Mouse (Mus musculus): ENCODE measurements around the gene Sypl. TPM values are rescaled to one million over a fixed set of nuclear protein-coding genes. Genes with fewer than 3 reads are reported as not detected.
"Not testable (repeated sequence)": the region's sequence is repeated elsewhere in the genome, so short reads cannot be mapped to it uniquely, and the experiment has no call there.

Gene Sypl
- total RNA-seq, 2 experiments from 2014 or later = 124 to 147 TPM

DNA sequence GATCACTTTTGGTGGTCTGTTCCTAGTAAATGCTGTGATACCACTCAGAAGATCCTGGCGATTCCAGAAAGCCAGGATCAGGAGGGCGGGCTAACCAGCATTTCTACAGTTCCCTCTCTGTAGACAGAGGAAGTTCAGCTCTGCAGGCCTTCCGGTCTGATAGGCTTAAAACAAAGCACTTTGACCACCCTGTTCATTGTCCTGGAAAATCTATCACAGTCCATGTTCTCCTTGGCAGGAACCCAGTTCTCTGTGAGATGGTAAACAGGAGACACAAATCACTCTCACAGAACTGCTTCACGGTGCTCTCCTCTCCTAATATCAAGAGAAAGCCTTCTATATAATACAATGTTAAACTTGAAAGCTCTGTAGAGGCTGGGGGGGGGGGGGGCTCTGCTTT lies 10.3 kb upstream of the Sypl start:
- DNase-seq = no peak

DNA sequence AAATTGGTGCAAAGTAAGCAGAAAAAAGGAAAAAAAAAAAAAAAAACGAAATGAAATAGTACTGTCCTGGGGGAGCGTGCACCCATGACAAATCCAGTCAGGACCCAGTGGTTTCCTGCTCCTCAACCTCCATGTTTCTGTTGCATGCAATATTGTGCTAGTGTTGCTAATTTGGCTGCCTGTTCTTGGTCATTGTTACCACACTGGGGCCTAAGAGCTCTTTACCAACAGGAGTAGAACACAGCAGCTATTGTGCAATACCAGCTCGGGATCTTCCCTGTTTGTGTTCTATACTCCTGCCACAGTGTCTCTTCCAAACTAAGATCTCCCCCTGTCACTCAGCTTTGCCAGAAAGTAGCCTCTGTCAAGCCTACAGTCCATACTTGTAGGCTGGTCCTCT lies 9.7 kb upstream of the Sypl start:
- DNase-seq = no peak

DNA sequence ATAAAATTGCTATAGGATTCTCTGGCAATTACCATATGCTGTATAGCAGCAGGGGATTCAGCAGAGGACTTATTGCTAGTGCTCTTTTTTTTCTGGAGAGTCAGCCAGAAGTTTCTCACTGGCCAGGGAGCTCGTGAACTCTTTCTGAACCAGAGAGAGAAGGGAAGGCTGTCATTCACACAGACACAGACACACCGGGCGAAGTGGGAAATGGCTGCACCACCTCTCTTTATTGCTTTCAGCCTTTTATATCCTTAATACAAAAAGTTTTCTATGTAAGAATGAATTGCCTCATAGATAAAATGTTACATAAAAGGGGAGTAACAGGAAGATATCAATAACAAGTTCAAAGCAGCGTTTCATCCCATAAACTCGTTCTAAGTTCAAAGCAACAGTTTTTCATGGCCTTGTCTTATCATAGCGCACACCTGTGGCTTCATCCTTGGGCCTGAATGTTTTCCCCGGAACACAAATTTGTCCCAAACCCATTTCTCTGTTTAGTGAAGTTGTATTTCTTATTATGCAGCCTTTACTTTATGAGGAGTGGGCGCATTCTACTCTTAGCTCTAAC lies 8.7 kb upstream of the Sypl start:
- no peak for DNase-seq

DNA sequence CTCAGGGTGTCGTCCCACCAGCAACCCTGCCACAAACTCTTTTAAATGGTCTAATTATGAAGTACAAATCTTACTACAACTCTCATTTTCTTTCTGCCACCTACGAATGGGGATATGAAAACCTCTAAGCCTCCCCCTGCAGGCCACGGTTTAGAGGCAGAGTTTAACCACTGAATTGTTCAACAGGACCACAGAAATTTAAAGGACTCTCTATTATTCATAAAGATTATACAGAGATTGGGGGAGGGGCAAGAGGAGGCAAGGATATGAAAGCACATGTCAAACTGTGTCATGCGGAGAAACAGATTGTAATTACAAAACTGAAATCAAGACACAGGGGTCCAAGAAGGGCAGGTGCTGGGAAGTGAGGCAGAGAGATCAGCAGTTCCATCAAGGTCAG lies 7.3 kb upstream of the Sypl start:
- no peak for DNase-seq

DNA sequence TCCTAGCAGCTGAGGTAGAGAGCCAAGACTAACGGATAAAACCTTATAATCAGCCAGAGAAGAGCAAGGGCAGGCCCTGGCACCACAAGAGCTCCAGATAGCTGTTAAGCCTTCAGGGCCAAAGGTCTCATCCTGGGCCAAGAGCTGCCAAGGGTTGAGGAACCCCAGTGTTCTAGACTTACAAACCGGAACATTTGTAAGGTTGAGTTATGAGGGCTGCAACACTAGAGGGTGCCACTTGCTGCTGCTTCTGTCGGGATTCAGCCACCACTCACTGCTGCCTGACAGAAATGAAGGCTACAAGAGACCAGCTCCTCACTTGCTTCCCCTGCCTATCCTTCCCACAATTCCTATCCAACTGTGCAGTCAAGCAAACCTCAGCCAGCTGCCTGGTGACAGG lies 1.3 kb upstream of the Sypl start:
- peak; percentile 55 for DNase-seq

DNA sequence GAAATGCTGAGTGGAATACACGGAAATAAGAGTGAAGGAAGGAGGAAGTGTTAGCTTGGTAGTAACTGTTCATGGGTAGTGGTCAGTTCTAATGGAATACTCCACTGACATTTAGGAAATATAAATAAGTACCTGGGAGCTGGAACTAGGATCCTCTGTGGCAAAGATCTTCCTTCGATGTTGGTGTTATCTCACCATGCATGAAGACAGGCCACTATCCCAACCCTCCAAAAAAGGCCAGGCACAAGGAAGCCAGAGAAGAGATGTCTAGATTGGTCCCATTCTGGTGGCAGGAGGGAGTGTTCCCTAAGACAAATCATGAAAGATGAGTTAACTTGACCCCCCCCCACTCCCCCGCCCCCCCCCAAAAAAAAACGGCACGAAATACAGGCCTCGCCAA lies 625 bp upstream of the Sypl start:
- no peak for DNase-seq

DNA sequence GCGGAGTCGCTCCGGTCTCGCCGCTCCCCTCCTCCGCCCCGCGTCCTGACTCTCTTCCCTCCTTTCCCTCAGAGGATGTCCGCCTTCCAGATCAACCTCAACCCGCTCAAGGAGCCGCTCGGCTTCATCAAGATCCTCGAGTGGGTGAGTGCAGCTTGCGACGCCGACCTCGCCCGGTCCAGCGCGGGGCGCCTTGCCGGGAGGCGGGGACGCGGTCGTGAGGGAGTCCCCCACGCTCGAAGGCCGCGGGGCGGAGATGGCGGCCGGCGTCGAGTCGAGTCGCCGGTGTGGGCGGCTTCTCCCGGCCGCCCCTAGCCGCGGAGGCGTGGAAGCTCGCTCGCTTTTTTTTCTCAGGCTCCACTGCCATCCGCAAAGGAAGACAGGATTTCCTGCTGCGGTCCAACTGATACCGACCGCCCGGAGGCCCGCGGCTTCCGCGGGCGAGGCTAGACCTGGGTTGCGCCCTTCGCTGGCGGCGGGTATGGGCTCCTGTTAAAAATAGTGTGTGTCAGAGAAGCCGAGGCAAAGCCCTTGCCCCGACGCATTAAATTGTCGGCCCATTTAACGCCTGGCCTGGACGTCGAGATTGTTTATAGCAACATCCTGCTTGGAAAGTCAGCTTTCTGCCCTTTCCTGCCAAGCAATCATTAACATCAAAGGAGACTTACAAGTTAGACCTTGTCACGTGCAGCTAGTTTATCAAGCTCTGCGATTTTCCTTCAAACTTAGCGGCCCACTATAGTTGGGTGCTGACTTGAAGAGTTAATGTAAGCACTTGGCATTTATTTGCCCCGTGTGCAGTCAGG lies 728 bp downstream of the Sypl start:
- DNase-seq = no peak

DNA sequence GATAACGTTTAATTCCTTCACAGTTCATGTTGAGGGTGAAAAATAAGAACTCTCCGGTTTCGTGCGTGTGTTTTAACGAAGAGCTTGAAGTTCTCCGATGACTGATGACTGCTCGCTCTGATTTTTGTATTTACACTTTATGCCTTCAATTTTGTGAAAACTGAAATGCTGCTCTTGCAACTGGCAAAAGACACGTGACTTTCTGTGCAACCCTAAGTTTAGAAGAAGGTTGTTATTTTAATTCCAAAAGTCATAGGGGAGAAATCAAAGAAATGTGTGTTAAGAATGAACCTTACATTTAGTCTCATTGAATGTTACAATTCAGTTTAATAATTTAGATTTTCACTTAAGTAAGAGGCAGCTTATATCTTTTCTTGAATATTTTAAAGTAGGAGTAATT lies 1.3 kb downstream of the Sypl start:
- DNase-seq = no peak

DNA sequence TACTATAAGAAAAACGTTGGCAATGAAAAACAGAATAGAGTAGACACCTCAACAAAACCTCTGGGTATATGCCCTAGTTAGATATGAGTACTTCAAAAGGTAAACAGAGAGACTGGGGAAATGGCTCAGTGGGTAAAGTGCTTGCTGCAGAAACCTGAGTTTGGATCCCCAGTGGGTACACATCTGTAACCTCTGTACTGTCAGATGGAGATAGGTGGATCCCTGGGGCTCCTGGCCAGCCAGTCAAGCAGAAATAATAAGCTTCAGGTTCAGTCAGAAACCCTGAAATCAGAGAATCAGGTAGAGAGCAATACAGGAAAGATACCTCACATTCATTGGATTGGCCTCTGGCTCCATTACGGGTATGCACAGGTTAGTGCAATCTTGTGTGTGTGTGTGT lies 3.5 kb downstream of the Sypl start:
- DNase-seq = no peak

DNA sequence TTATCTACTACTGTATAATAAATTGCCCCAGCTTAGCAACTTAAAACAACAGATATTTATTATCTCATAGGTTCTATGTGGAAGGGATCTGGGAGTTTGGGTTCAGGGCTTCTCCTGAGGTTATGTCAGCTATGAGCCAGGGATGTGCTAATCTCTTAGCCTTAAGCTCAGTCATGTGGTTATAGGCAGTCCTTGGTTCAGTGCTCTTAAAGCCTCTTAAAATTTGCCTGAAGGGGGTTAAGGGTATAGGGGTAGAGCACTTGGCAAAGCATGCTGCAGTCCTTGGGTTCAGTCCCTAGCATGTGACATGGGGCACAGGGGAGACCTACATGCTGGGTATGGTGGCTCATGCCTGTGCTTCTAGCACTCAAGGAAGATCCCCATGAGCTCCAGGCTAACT lies 8.4 kb downstream of the Sypl start:
- no peak for DNase-seq

DNA sequence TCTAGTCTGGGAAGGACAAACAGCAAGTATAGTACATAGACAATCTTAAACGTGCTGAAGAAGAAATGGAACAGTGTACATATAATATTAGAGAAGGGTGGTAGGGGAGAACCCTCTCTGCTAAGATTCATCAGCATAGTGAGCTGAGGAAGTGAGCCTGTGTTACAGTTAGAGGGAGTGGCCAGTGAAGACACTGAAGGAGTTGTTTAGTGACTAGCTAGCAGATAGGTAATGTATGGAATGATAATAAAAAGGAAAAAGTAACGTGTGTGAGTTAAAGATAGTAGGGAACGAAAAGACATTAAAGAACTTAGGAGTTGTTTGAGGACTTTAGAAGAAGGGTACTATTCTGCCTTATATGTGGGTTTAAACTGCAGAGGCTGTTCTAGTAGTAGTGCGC lies 10.2 kb downstream of the Sypl start:
- DNase-seq = no peak

DNA sequence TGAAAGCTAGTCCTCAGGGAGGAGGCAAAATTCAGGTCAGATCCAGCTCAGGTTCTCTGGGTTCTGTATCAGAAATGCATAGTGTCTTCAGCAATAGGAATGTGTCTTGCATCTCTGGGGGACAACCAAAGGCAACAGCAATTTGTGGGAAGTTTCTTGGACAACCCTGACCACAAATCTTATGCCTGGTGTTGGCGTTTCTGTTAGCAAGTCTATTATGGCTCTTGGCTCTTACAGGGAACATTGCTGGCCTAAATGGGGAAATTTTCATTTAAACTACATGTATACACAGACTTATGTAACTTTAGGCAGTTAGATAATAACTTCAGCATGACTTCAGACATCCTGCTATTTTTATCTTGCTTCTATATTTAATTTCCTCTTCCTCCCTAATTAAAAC lies 18.6 kb downstream of the Sypl start:
- no peak for DNase-seq

DNA sequence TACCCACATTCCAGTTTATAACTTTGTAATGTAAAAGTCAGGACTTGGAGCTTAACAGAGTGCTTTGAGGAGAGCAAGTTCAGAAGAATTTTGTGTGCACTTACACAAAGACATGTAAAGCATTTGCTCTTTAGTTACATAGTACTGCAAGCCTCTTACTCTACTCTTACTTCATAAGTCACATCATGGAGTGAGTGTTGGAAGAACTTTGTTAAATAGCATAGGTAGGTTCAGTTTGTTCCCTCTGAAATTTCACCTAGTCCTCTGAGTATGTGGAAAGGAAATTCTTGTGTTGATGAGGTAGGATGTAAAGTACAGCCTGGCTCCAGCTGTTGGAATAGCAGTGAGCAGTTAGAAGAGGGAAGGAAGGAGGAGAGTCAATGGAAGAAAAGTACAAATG lies 21.2 kb downstream of the Sypl start:
- no peak for DNase-seq

DNA sequence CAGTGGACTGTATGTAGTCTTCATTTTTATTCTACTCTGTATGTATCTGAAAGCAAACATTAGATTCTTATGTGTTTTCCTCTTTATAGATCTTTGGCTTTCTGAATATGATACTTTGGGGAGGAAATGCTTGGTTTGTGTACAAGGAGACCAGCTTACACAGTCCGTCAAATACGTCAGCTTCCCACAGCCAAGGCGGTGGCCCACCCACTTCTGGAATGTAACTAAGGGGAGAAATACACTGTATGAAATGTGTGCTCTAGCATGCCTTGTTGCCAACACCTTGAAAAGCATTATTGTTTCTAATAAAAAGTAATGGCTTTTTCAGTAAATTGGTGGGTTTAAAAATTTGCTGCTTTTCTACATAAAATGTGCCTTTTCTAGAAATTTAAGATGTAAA lies 21.8 kb downstream of the Sypl start:
- DNase-seq = no peak

DNA sequence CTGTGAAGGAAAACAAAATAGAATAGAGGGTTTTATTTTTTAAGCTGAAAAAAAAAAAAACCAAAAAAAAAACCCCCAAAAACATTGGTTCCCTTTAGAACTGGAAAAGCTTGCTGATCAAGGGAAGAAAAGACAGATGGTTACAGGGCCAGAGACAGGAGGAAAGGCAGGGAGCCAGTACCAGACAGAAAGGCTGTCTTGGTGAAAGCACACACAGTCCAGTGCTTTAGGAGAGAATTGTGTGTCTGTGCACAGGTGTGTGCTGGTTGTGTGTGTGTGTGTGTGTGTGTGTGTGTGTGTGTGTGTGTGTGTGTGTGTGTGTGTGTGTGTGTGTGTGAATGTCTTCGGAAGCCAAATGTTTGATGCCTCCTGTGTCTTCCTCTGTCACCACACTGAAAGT lies 28.9 kb downstream of the Sypl start:
- DNase-seq = no peak

DNA sequence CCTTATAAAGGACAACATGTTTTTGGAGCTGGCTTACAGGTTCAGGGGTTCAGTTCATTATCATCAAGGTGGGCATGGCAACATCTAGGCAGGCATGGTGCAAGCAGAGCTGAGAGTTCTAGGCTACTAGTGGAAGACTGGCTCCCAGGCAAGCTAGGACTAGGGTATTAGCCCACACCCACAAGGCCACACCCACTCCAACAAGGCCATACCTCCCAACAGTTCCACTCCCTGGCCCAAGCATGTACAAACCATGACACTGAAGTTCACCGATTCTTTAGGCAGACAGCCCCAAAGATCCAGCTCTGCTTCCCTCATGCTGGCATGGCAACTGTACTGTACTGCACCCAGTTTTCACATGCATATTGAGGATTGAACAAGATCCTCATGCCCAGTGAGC lies 29.4 kb downstream of the Sypl start:
- no peak for DNase-seq

DNA sequence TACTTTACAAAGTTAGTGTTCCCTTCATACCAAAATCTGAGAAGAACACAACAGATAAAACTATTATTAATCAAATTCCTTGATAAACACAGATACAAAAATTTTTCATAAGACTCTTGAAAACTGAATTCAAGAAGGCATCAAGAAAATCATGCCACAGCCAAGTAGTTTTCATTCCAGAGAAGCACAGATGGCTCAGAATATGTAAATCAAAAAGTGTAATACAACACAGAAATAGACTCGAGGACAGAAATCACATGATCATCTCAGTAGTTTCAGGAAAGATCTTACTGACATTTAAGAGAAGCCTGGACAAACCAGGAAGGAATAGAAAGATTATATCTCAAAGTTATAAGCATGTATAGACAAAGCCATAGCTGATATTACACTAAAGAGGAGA lies 32.6 kb downstream of the Sypl start:
- no peak for DNase-seq

DNA sequence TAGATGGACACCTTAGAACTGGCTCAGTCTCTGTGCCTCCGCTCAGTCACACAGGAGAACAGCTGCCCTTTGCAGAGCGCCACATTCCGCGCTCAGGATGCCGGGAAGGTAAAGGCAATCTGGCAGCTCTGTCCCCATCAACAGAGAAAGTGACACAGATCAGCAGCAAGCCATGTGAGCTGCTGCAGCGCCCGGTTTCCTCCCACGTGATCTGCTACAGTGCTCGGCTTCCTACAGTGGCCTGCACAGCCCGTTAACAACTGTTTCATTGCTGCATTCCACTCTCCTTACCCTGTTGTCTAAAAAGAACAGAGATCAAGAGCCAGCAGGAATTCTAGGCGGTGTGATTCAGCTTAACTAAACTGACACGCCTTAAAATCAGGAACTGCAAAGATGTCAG lies 36.0 kb downstream of the Sypl start:
- DNase-seq = no peak

DNA sequence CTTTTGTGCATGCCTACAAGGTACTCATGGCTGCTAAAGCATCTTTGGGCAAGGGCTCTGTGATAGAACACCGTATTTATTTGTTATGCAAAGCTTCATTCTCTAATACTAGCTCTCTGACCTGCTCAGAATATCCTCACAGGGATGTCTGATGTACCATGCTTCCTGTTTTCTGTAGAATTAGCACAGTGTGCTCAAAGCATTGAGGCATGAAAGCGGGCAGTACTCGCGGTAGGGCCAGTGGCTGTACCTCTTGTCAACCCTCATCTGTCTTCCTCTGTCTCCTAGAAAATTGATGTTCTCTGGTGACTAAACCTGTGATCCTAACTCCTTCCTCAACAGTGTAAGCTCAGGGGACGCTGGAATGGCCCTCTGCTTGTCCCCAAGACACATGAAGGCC lies 40.4 kb downstream of the Sypl start:
- no peak for DNase-seq

DNA sequence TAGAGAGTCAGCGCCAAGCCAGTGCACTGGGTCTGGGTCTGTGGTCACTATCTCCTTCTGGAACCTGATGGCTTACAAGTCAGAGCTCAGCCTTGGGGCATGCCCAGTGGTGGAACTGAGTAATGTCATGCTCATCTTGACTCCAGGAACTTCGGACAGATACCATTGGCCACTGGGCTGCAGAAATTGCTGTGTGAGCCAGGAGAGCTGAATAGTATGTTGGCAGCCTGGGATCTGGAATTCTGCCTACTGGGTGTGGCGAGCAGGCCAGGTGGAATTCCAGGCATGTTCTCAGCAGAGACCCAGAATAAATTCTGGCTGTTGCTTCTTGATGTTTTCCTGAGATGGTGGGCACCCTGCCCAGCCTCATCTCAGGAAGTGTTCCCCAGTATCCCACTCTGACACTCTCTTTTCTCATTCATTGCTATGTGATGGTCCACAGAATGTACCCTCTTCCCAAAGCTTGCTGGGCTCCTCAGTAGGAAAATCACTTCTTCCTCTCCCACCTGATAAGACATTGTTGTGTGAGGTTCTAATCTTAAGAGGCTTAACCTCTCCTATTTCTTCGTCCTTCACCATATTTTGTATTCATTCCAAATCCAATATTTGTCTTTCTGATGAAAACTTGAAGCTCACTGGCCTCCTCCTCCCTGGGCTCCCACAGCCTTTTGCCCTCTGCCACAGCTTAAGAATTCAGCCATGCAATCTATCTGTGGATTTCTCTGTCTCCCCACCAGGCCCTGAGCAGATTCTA lies 41.6 kb downstream of the Sypl start:
- DNase-seq = no peak

DNA sequence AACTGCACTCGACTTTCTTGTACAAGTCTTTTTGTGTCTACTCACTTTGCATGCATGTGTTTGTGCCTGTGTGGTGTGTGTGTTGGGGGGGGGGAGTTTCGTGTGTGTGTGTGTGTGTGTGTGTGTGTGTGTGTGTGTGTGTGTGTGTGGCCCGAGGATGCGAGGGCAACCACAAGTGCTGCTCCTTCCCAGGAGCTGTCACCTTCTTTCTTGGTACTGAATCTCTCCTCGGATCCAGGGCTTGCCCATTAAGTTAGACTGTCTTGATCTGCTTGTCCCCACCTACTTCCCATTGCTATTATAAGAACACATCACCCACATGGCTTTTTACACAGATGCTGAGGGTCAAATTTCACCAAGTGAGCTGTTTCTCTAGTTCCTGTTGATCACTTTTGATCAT lies 45.1 kb downstream of the Sypl start:
- DNase-seq = no peak

DNA sequence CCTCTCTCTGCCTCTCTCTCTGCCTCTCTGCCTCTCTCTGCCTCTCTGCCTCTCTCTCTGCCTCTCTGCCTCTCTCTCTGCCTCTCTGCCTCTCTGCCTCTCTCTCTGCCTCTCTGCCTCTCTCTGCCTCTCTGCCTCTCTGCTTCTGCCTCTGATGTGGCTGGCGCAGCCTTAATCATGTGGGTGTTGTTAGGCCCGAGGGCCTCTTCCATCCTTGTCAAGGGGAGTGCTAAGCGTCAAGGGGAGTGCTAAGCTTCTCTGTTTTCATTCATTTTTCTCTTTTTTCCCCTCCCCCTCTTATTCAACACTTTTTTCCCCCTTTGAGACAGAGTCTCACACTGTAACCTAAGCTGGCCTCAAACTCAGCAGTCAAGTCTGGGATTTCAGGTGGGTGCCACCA lies 46.1 kb downstream of the Sypl start:
- DNase-seq = not testable (repeated sequence)

DNA sequence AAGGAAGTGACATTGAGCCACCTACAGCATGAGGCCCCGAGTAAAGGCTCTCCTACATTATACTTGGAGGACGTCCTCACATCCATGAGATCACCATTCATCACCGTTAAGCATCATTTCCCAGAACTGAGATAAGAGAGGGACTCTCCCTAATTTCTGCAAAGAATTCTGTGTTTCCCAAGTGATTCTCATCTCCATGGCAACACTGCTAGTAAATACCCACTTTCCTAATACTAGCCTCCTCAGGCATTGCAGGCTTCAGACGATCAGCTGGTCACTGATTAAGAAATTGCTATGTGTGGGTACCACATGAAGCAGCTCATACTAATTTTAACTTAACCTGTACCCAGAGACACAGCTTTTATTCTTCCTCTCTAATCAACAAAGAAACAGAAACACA lies 46.7 kb downstream of the Sypl start:
- no peak for DNase-seq
